Mouse (Mus musculus) lung, embryonic 14.5 days (tissue): ENCODE measurements around the gene Sec16a. TPM values are rescaled to one million over a fixed set of nuclear protein-coding genes. Genes with fewer than 3 reads are reported as not detected.

ENCODE experiments used
- ATAC-seq: fragments of 200-750 bp; cut with Nextera tagmentation; 2 replicates; pipeline ENCODE4 v1.8.0; 2017; ENCODE audit warnings: mild to moderate bottlenecking, moderate TSS enrichment, moderate library complexity; ENCODE audit not compliant: insufficient read depth
- DNase-seq: peaks from one replicate; pipeline ENCODE4 v3.0.0-alpha.2; 2015
- H3K27ac ChIP-seq: fragments of 300-500 bp; sonication (generic); 2 replicates; pipeline ENCODE4 v1.5.1; 2014; ENCODE audit warnings: low read depth, mild to moderate bottlenecking, moderate library complexity
- H3K27me3 ChIP-seq: fragments of 300-500 bp; sonication (generic); 2 replicates; pipeline ENCODE4 v1.6.1; 2014; ENCODE audit warnings: low read length, control low read depth; ENCODE audit not compliant: insufficient read depth
- H3K36me3 ChIP-seq: fragments of 300-500 bp; sonication (generic); 2 replicates; pipeline ENCODE4 v1.6.1; 2014; ENCODE audit warnings: control low read depth; ENCODE audit not compliant: insufficient read depth
- H3K4me1 ChIP-seq: fragments of 300-500 bp; sonication (generic); 2 replicates; pipeline ENCODE4 v1.6.1; 2014; ENCODE audit warnings: antibody characterized with exemption, control low read depth; ENCODE audit not compliant: insufficient read depth
- H3K4me2 ChIP-seq: fragments of 300-500 bp; sonication (generic); 2 replicates; pipeline ENCODE4 v1.6.1; 2014; ENCODE audit warnings: mild to moderate bottlenecking
- H3K4me3 ChIP-seq: fragments of 300-500 bp; sonication (generic); 2 replicates; pipeline ENCODE4 v1.5.1; 2014; ENCODE audit warnings: low read depth, low read length
- H3K9ac ChIP-seq: fragments of 300-500 bp; sonication (generic); 2 replicates; pipeline ENCODE4 v1.6.1; 2014
- H3K9me3 ChIP-seq: fragments of 300-500 bp; sonication (generic); 2 replicates; pipeline ENCODE4 v1.6.1; 2016; ENCODE audit warnings: low read depth, low read length, control low read depth
- CTCF ChIP-seq: IDR thresholded peaks from 2 replicates; pipeline ENCODE4 v1.5.1; 2016; ENCODE audit warnings: antibody characterized with exemption, low read depth
- WGBS: fragments of 180-500 bp; shearing (Covaris S2); extraction: QIAGEN DNeasy Blood & Tissue Kit; methylation state at CpG from one replicate; pipeline ENCODE4 v1.1.7; 2014; 5-methylcytosine and 5-hydroxymethylcytosine counted together
- polyA plus RNA-seq: library from polyadenylated mRNA; unstranded; fragments of >200 nt; fragmentation: Nextera tagmentation; extraction: Ambion mirVana; gene quantifications from 2 replicates; pipeline ENCODE4 v1.2.1, GENCODE M21; 2014

The Sec16a gene
- polyA plus RNA-seq, 1 experiment from 2014 or later = 36.0 TPM

DNA sequence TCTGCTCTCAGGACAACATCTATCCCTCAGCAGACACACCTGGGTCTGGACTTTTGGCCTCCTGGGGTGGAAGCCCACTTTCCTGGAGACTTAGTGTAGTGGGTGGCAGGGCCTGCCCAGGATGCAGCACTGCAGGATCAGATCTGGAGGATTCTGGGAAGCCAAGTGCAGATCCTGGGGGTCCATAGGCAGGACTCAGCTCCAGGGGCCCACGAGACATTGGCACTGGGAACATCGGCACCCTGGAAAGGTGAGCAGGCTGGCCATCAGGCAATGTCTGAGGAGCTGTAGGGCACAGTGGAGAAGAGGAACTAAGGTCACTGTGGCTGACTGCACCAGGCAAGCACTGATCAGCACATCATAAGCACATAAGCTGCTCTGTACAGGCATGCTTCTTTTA, 23.0 kb downstream of the Sec16a start:
- no peak for DNase-seq
- peaks cover 96% of the 10 kb centered on the region for H3K36me3 ChIP-seq
- WGBS = 89% methylated on average over 2 of the region's 2 CpGs

DNA sequence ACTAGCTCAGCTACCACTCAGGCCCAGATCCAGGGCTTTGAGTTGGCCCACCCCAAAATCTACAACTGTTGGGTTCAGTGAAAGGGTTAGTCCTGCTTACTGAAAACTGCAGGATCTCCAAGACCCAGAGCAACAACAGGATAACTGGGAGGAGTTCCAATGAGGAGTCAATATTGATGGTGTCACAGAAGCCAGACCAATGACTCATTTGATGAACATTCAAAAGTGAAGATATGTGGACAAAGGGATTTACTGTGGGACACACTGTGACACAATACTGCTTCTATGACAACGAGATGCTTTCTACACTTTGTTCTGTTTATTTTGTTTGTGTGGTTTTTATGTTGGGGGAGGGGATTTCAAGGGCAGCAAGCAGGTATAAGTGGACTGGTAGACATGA, 26.9 kb downstream of the Sec16a start:
- no peak for DNase-seq
- 88% methylated on average over 1 of the region's 1 CpGs for WGBS
- peaks cover 95% of the 10 kb centered on the region for H3K36me3 ChIP-seq
- no peaks in the 10 kb centered on the region for H3K27me3 ChIP-seq
- no peak overlapping the region for H3K4me3 ChIP-seq
- no peak overlapping the region for H3K4me2 ChIP-seq
- ATAC-seq = no peak
- H3K4me1 ChIP-seq = no peaks in the 10 kb centered on the region
- no peaks in the 10 kb centered on the region for H3K9me3 ChIP-seq
- no peak overlapping the region for H3K27ac ChIP-seq
- no peak for TF ChIP-seq CTCF
- H3K9ac ChIP-seq = no peak overlapping the region

More for the DNA sequence above, 23.0 kb downstream of the Sec16a start:
- no peaks in the 10 kb centered on the region for H3K4me1 ChIP-seq
- H3K9me3 ChIP-seq = no peaks in the 10 kb centered on the region
- TF ChIP-seq CTCF = no peak
- no peak for ATAC-seq
- no peak overlapping the region for H3K27ac ChIP-seq
- no peak overlapping the region for H3K9ac ChIP-seq
- H3K27me3 ChIP-seq = no peaks in the 10 kb centered on the region
- no peak overlapping the region for H3K4me3 ChIP-seq
- no peak overlapping the region for H3K4me2 ChIP-seq

DNA sequence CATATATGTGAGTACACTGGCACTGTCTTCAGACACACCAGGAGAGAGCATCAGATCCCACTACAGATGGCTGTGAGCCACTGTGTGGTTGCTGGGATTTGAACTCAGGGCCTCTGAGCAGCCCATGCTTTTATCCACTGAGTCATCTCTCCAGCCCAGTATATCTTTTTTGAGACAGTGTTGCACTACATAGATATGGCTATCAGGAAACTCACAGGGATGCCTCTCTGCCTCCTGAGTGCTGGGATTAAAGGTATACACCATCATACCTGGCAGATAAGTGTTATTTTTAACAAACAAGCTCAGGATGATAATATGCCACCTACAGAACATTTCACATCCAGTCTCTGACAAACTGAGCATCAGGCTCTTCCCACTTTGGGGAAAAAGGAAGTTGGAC, 27.9 kb downstream of the Sec16a start:
- no peak for TF ChIP-seq CTCF
- peaks cover 95% of the 10 kb centered on the region for H3K36me3 ChIP-seq
- ATAC-seq (no peak), DNase-seq (no peak)
- H3K4me3 ChIP-seq = no peak overlapping the region
- no peaks in the 10 kb centered on the region for H3K27me3 ChIP-seq
- H3K9ac ChIP-seq = no peak overlapping the region
- H3K27ac ChIP-seq = no peak overlapping the region
- H3K4me1 ChIP-seq = no peaks in the 10 kb centered on the region
- no peak overlapping the region for H3K4me2 ChIP-seq
- no peaks in the 10 kb centered on the region for H3K9me3 ChIP-seq

DNA sequence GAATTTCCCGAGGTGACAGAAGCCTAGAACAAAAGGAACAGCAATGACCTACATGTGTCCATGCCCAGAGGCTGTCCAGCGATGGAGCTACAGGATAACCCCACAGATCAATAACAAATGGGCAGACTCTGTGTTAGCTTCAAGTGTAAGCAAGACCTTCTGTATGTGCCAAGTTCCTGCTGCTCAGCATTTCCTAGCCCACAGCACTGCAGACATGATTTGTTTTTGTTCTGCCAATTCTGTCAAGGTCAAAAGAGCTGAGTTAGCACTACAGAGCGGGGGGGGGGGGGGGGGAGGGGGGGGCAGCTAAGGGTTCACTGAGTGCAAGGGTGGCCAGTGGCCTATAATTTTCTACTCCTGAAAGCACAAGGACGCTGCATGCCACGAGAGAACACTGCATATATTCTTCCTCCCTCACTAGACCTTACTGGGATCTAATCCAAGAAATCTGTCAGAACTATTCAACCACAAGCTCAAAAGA, 34.0 kb downstream of the Sec16a start:
- Histone ChIP-seq H3K27ac (0 out of 2 replicates have a peak overlapping the region, but pooled peaks have one; percentile 19), H3K36me3 (peaks cover 65% of the 10 kb centered on the region), H3K9me3 (no peaks in the 10 kb centered on the region), H3K27me3 (no peaks in the 10 kb centered on the region), H3K4me2 (no peak overlapping the region), H3K4me3 (no peak overlapping the region), H3K9ac (no peak overlapping the region), H3K4me1 (peaks cover 20% of the 10 kb centered on the region)
- no peak for ATAC-seq
- TF ChIP-seq CTCF = no peak
- WGBS = 59% methylated on average over 4 of the region's 5 CpGs
- DNase-seq = no peak

DNA sequence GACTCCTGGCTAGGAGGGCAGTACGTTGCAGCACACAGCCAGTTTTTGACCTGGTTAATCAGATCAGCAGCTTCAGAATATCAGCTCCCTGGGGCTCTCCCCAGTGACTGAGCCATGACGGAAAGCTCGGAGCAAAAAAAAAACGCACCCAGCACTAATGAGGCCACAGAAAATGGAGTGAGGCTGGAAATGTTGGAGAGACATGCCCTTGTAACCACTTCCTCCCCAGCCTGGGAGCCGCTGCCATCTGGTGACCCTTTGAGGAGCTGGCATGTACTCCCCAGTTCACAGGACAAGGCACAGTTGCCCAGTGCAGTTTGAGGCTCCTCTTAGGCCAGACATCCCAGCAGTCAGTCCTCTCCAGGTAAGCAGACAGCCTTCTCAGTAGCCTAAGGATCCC, 34.9 kb downstream of the Sec16a start:
- peaks cover 20% of the 10 kb centered on the region for H3K4me1 ChIP-seq

DNA sequence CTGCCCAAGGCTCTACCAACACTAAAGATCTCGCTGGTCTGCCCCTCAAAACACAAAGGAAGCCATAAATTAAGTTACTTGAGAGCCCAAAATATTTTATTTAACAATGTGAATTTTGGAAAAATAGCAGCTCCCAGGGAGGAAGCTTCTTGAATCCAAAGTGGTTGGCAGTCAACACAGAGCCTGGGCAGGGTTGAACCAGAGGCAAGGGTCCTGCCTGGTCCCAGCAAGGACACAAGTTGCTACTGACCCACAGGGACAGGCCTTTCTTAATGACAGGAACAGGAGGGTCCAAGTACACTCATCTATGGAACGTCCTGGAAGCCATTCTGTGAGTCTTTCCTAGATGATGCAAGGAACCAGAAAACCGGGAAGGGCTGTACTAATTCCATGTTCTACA, 35.7 kb downstream of the Sec16a start:
- peak overlapping the region; percentile 95 for H3K4me3 ChIP-seq
- no peaks in the 10 kb centered on the region for H3K9me3 ChIP-seq
- no peaks in the 10 kb centered on the region for H3K27me3 ChIP-seq
- 58% methylated on average over 3 of the region's 3 CpGs for WGBS
- no peak overlapping the region for H3K9ac ChIP-seq
- DNase-seq = no peak
- TF ChIP-seq CTCF = no peak
- peaks cover 51% of the 10 kb centered on the region for H3K36me3 ChIP-seq
- H3K27ac ChIP-seq = no peak overlapping the region
- no peak for ATAC-seq
- H3K4me2 ChIP-seq = peak overlapping the region; percentile 91
- peaks cover 20% of the 10 kb centered on the region for H3K4me1 ChIP-seq

More for the DNA sequence above, 34.9 kb downstream of the Sec16a start:
- Histone ChIP-seq H3K4me3 (no peak overlapping the region), H3K9me3 (no peaks in the 10 kb centered on the region), H3K36me3 (peaks cover 56% of the 10 kb centered on the region), H3K27ac (no peak overlapping the region), H3K9ac (no peak overlapping the region), H3K27me3 (no peaks in the 10 kb centered on the region), H3K4me2 (no peak overlapping the region)
- ATAC-seq (no peak), DNase-seq (no peak)
- TF ChIP-seq CTCF = no peak
- WGBS = 65% methylated on average over 5 of the region's 5 CpGs

DNA sequence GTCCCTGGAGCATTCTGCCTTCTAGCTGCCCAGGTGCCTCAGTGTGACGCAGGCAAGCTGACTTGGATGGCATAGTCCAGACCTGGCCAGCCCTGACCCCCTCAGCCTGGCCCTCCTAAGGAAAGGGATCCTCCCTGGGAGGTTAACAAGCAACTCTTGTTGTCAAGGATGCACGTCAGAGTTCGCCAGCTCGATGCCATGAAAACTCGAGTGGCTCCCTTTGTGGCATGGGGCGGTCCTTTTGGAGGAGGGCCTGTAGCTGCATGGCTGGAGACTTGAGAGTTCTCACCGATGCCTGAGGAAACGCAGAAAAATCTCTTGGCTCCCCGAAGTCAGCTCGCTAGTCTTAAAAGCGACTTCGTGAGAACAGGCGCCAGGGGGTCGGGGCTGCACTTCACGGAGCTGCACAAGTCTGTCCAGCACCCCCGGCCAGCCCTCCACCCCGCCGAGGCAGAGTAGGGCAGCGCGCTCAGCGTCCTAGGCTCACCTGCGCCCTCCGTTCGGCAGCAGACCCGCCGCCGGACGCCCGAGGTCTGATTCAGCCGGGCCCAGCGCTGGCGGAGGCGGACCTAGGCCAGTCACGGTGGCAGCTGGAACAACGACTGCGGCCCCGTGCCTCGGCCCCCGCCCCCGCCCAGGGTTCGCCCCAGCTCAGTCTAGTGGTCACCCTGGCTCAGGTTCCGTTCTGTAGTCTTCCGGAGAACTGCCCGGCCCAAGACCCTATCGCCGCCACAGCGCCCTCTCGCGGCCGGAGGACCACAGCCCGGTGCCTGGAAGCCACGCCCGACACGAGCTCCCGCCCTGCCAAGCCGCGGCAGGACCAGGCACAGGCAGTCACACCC, 36.3 kb downstream of the Sec16a start, which contains the start of gene Inpp5e:
TSS of gene Inpp5e (minus strand) at position 689 of the 842 bp plus-strand sequence.
- Histone ChIP-seq H3K4me1 (peaks cover 20% of the 10 kb centered on the region), H3K4me3 (peak within 1 kb of the TSS; percentile 95), H3K9ac (peak within 1 kb of the TSS; percentile 94), H3K27me3 (no peaks in the 10 kb centered on the region), H3K9me3 (no peaks in the 10 kb centered on the region), H3K36me3 (peaks cover 45% of the 10 kb centered on the region), H3K4me2 (peak within 1 kb of the TSS; percentile 91), H3K27ac (peak within 1 kb of the TSS; percentile 66; the same call in 1 of the 2 replicates)
- ATAC-seq (peak; percentile 95), DNase-seq (peak; percentile 97)
- 0% methylated on average over 57 of the region's 57 CpGs for WGBS
- peak; percentile 90 for TF ChIP-seq CTCF
